Mouse (Mus musculus) CH12.LX (cell line): Measurements from ENCODE around the gene Arl14. TPM values are rescaled to one million over a fixed set of nuclear protein-coding genes. Genes with fewer than 3 reads are reported as not detected.
A peak's percentile ranks its signal among the peaks of the same experiment; 100 is the strongest.

Experiments used
- DNase-seq: peaks from one replicate; pipeline ENCODE4 v3.0.0-alpha.2; 2013; ENCODE audit errors: extremely low read depth
- H3K27ac ChIP-seq: 2 replicates; pipeline ENCODE4 v1.5.1; 2012; ENCODE audit warnings: low read depth, mild to moderate bottlenecking, control low read depth, moderate library complexity; ENCODE audit not compliant: insufficient read depth
- H3K27me3 ChIP-seq: replicated peaks from 2 replicates; pipeline ENCODE3; 2012; ENCODE audit warnings: inconsistent platforms
- H3K36me3 ChIP-seq, 2 experiments: replicated peaks in 1 of 2; 2 replicates each; pipeline versions ENCODE3 to v1.6.1; 2012; ENCODE audit warnings: inconsistent platforms in 1 of 2, low read length in 1 of 2, mild to moderate bottlenecking in 1 of 2, mixed read lengths in 1 of 2, moderate library complexity in 1 of 2; ENCODE audit not compliant: control insufficient read depth in 1 of 2, insufficient read depth in 1 of 2
- H3K4me1 ChIP-seq, 2 experiments: 2 replicates each; pipeline ENCODE4 v1.6.1; 2012; ENCODE audit warnings: inconsistent platforms in 1 of 2, moderate library complexity in 1 of 2; ENCODE audit not compliant: insufficient read depth in 2 of 2, control insufficient read depth in 1 of 2
- H3K4me2 ChIP-seq: 2 replicates; pipeline ENCODE4 v1.6.1; 2012; ENCODE audit warnings: low read depth, mild to moderate bottlenecking, control low read depth; ENCODE audit not compliant: poor library complexity, insufficient read depth, severe bottlenecking
- H3K4me3 ChIP-seq, 3 experiments: fragments of 150-350 bp in 1 of 3; sonication (generic) in 1 of 3; replicated peaks in 1 of 3; 2 replicates each; pipeline versions ENCODE3 to v1.5.1; 2011 to 2012; ENCODE audit warnings: low read depth in 2 of 3, low read length in 2 of 3, mild to moderate bottlenecking in 2 of 3, moderate library complexity in 2 of 3, control low read depth in 1 of 3, improper control_type of control experiment in 1 of 3, inconsistent platforms in 1 of 3, mixed read lengths in 1 of 3; ENCODE audit not compliant: poor library complexity in 1 of 3
- H3K79me2 ChIP-seq: replicated peaks from 2 replicates; pipeline ENCODE4 v1.6.1; 2012; ENCODE audit warnings: mild to moderate bottlenecking, moderate library complexity; ENCODE audit not compliant: control insufficient read depth, poor library complexity, insufficient read depth, severe bottlenecking; ENCODE audit errors: extremely low read depth
- H3K9ac ChIP-seq: 2 replicates; pipeline ENCODE4 v1.6.1; 2012; ENCODE audit warnings: low read depth, mild to moderate bottlenecking, control low read depth, moderate library complexity; ENCODE audit not compliant: insufficient read depth
- H3K9me3 ChIP-seq: replicated peaks from 2 replicates; pipeline ENCODE3; 2012; ENCODE audit warnings: low read length, inconsistent platforms, mixed read lengths
- CHD1 ChIP-seq: IDR thresholded peaks from 2 replicates; pipeline ENCODE4 v1.6.1; 2012; ENCODE audit warnings: low read depth, low read length, improper control_type of control experiment, inconsistent platforms
- CHD2 ChIP-seq: IDR thresholded peaks from 2 replicates; pipeline ENCODE4 v1.6.1; 2011; ENCODE audit warnings: low read length, improper control_type of control experiment
- CTCF ChIP-seq, 2 experiments: IDR thresholded peaks in 1 of 2; conservative IDR thresholded peaks in 1 of 2; 2 replicates each; pipeline ENCODE4 v1.5.1; 2011 to 2012; ENCODE audit warnings: low read depth in 2 of 2, low read length in 2 of 2, improper control_type of control experiment in 1 of 2, inconsistent platforms in 1 of 2, mild to moderate bottlenecking in 1 of 2, moderate library complexity in 1 of 2
- E2F4 ChIP-seq: IDR thresholded peaks from 2 replicates; pipeline ENCODE4 v1.6.1; 2011; ENCODE audit warnings: low read depth, low read length, improper control_type of control experiment; ENCODE audit not compliant: insufficient replicate concordance
- EP300 ChIP-seq: IDR thresholded peaks from 2 replicates; pipeline ENCODE4 v1.6.1; 2011; ENCODE audit warnings: low read length, improper control_type of control experiment
- JUN ChIP-seq: IDR thresholded peaks from 2 replicates; pipeline ENCODE4 v1.6.1; 2011; ENCODE audit warnings: low read depth, mild to moderate bottlenecking, low read length, improper control_type of control experiment, moderate library complexity; ENCODE audit not compliant: insufficient read depth
- MAFK ChIP-seq: IDR thresholded peaks from 2 replicates; pipeline ENCODE4 v1.6.1; 2011; ENCODE audit warnings: low read length, improper control_type of control experiment; ENCODE audit not compliant: insufficient replicate concordance
- MAZ ChIP-seq: IDR thresholded peaks from 2 replicates; pipeline ENCODE4 v1.6.1; 2012; ENCODE audit warnings: low read depth, mild to moderate bottlenecking, inconsistent platforms, low read length, improper control_type of control experiment, moderate library complexity
- NELFE ChIP-seq: IDR thresholded peaks from 2 replicates; pipeline ENCODE4 v1.6.1; 2011; ENCODE audit warnings: low read depth, low read length, improper control_type of control experiment
- NRF1 ChIP-seq: IDR thresholded peaks from 2 replicates; pipeline ENCODE4 v1.6.1; 2014; ENCODE audit warnings: low read depth, mild to moderate bottlenecking, inconsistent platforms, low read length, improper control_type of control experiment, moderate library complexity
- POLR2A ChIP-seq: IDR thresholded peaks from 2 replicates; pipeline ENCODE4 v1.6.1; 2011; ENCODE audit warnings: low read depth, mild to moderate bottlenecking, improper control_type of control experiment, low read length
- RAD21 ChIP-seq: IDR thresholded peaks from 2 replicates; pipeline ENCODE4 v1.6.1; 2011; ENCODE audit warnings: low read depth, mild to moderate bottlenecking, low read length, improper control_type of control experiment, moderate library complexity
- SIN3A ChIP-seq: IDR thresholded peaks from 2 replicates; pipeline ENCODE4 v1.6.1; 2012; ENCODE audit warnings: low read length, improper control_type of control experiment, inconsistent platforms
- SMC3 ChIP-seq: IDR thresholded peaks from 2 replicates; pipeline ENCODE4 v1.6.1; 2011; ENCODE audit warnings: low read depth, low read length, improper control_type of control experiment
- TBP ChIP-seq: conservative IDR thresholded peaks from 2 replicates; pipeline ENCODE4 v1.6.1; 2011; ENCODE audit warnings: low read depth, low read length, improper control_type of control experiment
- UBTF ChIP-seq: IDR thresholded peaks from 2 replicates; pipeline ENCODE4 v1.6.1; 2012; ENCODE audit warnings: low read depth, mild to moderate bottlenecking, inconsistent platforms, low read length, improper control_type of control experiment, moderate library complexity
- USF1 ChIP-seq: IDR thresholded peaks from 2 replicates; pipeline ENCODE4 v1.6.1; 2014; ENCODE audit warnings: low read depth, mild to moderate bottlenecking, inconsistent platforms, low read length, improper control_type of control experiment
- USF2 ChIP-seq: conservative IDR thresholded peaks from 2 replicates; pipeline ENCODE4 v1.6.1; 2011; ENCODE audit warnings: low read depth, low read length, improper control_type of control experiment
- ZC3H11A ChIP-seq: IDR thresholded peaks from 2 replicates; pipeline ENCODE4 v1.6.1; 2012; ENCODE audit warnings: low read depth, mild to moderate bottlenecking, inconsistent platforms, low read length, improper control_type of control experiment
- ZMIZ1 ChIP-seq: IDR thresholded peaks from 2 replicates; pipeline ENCODE4 v1.6.1; 2012; ENCODE audit warnings: low read depth, mild to moderate bottlenecking, inconsistent platforms, low read length, improper control_type of control experiment
- dilution Hi-C: fragments of 300-500 bp; cut with MboI; formaldehyde crosslinking; loops from 2 replicates; pipeline ENCODE4 v1.14.3; 2020; ENCODE audit warnings: low sequenced_read_pairs; ENCODE audit not compliant: extremely low pct_unique_long_range_greater_than_20kb, extremely low pct_ligation_motif_present
- in situ Hi-C: fragments of 300-500 bp; cut with MboI; formaldehyde crosslinking; loops from 3 replicates; pipeline ENCODE4 v1.14.3; 2019; ENCODE audit warnings: low sequenced_read_pairs, low pct_ligation_motif_present, low pct_unique_long_range_greater_than_20kb, mixed read lengths
- polyA plus RNA-seq: library from polyadenylated mRNA; unstranded; fragments of >175 nt; gene quantifications from 2 replicates; pipeline ENCODE4 v1.2.1, GENCODE M21; 2012; ENCODE audit warnings: low read depth; ENCODE audit not compliant: insufficient read length
- total RNA-seq, 2 experiments: library from RNA; depleted of rRNA; stranded (reverse); fragments of 300-350 nt in 1 of 2; fragments of >200 nt in 1 of 2; gene quantifications; 2 replicates each; pipeline ENCODE4 v1.2.3; 2012 to 2014

The Arl14 gene
- total and polyA plus RNA-seq, 3 experiments = not detected

- dilution Hi-C loops = no loop called here
- TF ChIP-seq POLR2A (no peak), RAD21 (no peak), NRF1 (no peak), UBTF (no peak), SMC3 (no peak), CHD2 (no peak), ZC3H11A (no peak), NELFE (no peak)
- TF ChIP-seq, all 38 proteins: peak for 0
Observed at GRCm38 (mm10) chr3:69200251-69200650, 22.0 kb upstream of the Arl14 start.

GRCm38 (mm10) chr3:69201206-69201605 is 21.0 kb upstream of the Arl14 start:
- in situ Hi-C loops = no loop called here

More at GRCm38 (mm10) chr3:69200251-69200650, 22.0 kb upstream of the Arl14 start:
- H3K79me2 ChIP-seq = no peaks in the 10 kb centered on the region
- no peak for DNase-seq
- no peak overlapping the region for H3K4me3 ChIP-seq
- no peak overlapping the region for H3K9ac ChIP-seq
- H3K27me3 ChIP-seq = no peaks in the 10 kb centered on the region
- H3K4me1 ChIP-seq = peaks cover 4 to 17% of the 10 kb centered on the region in 2 experiments; a peak in 3 of 4 replicates
- peaks cover 3% of the 10 kb centered on the region for H3K9me3 ChIP-seq
- H3K4me2 ChIP-seq = no peak overlapping the region
- H3K36me3 ChIP-seq = no peaks in the 10 kb centered on the region
- no peak overlapping the region for H3K27ac ChIP-seq
- in situ Hi-C loops = no loop called here

GRCm38 (mm10) chr3:69202876-69203275 is 19.3 kb upstream of the Arl14 start:
- Histone ChIP-seq H3K4me2 (no peak overlapping the region), H3K36me3 (no peaks in the 10 kb centered on the region), H3K9me3 (peaks cover 3% of the 10 kb centered on the region), H3K4me1 (peaks cover 9 to 25% of the 10 kb centered on the region in 2 experiments), H3K27ac (no peak overlapping the region), H3K27me3 (no peaks in the 10 kb centered on the region), H3K79me2 (no peaks in the 10 kb centered on the region), H3K4me3 (no peak overlapping the region), H3K9ac (no peak overlapping the region)
- in situ Hi-C loops (no loop called here), dilution Hi-C loops (no loop called here)
- TF ChIP-seq E2F4 (no peak), CHD1 (no peak), USF1 (no peak), JUN (no peak), SIN3A (no peak), EP300 (no peak), ZC3H11A (no peak), MAZ (no peak), CTCF (conservative IDR thresholded peaks at IDR 0.05 in 1 of 2, IDR thresholded peaks at IDR 0.05 in 1 of 2; ENCODE audit: low read depth in 2 of 2, low read length in 2 of 2) (no peak), MAFK (no peak), TBP (no peak), ZMIZ1 (no peak)
- no peak for DNase-seq

More at GRCm38 (mm10) chr3:69201206-69201605, 21.0 kb upstream of the Arl14 start:
- no peak for DNase-seq
- Histone ChIP-seq H3K4me2 (peak overlapping the region; percentile 42), H3K9ac (no peak overlapping the region)
- TF ChIP-seq ZC3H11A = no peak
- no peak for TF ChIP-seq UBTF
- TF ChIP-seq MAZ = no peak
- no peak for TF ChIP-seq USF2
- TF ChIP-seq RAD21 = no peak
- no peak for TF ChIP-seq USF1
- no peak for TF ChIP-seq SMC3
- TF ChIP-seq, all 38 proteins: peak for 0
- peaks cover 9 to 25% of the 10 kb centered on the region in 2 experiments for H3K4me1 ChIP-seq
- no peaks in the 10 kb centered on the region for H3K79me2 ChIP-seq
- dilution Hi-C loops = no loop called here
- H3K27me3 ChIP-seq = no peaks in the 10 kb centered on the region
- no peaks in the 10 kb centered on the region for H3K36me3 ChIP-seq
- peaks cover 3% of the 10 kb centered on the region for H3K9me3 ChIP-seq
- H3K4me3 ChIP-seq = no peak overlapping the region
- H3K27ac ChIP-seq = no peak overlapping the region
